Mouse (Mus musculus) stomach, postnatal 0 days (tissue): ENCODE measurements around the gene Sept9. TPM values are rescaled to one million over a fixed set of nuclear protein-coding genes. Genes with fewer than 3 reads are reported as not detected.

Experiments
- ATAC-seq: fragments of 200-750 bp; cut with Nextera tagmentation; 2 replicates; pipeline ENCODE4 v1.8.0; 2017; ENCODE audit not compliant: low FRiP score, low TSS enrichment
- DNase-seq: peaks from one replicate; pipeline ENCODE4 v3.0.0-alpha.2; 2016; ENCODE audit warnings: low spot score
- H3K27ac ChIP-seq: fragments of 300-500 bp; sonication (generic); replicated peaks from 2 replicates; pipeline ENCODE4 v1.5.1; 2014; ENCODE audit warnings: mild to moderate bottlenecking, control low read depth
- H3K27me3 ChIP-seq: fragments of 300-500 bp; sonication (generic); 2 replicates; pipeline ENCODE4 v1.6.1; 2014; ENCODE audit warnings: low read length; ENCODE audit not compliant: control insufficient read depth, insufficient read depth
- H3K36me3 ChIP-seq: fragments of 300-500 bp; sonication (generic); 2 replicates; pipeline ENCODE4 v1.6.1; 2014; ENCODE audit warnings: low read length, mixed read lengths; ENCODE audit not compliant: control insufficient read depth, insufficient read depth
- H3K4me1 ChIP-seq: fragments of 300-500 bp; sonication (generic); replicated peaks from 2 replicates; pipeline ENCODE4 v1.6.1; 2014; ENCODE audit warnings: antibody characterized with exemption; ENCODE audit not compliant: control insufficient read depth, insufficient read depth
- H3K4me2 ChIP-seq: fragments of 300-500 bp; sonication (generic); replicated peaks from 2 replicates; pipeline ENCODE4 v1.6.1; 2014; ENCODE audit warnings: low read depth, mild to moderate bottlenecking, control low read depth, moderate library complexity
- H3K4me3 ChIP-seq: fragments of 300-500 bp; sonication (generic); 2 replicates; pipeline ENCODE4 v1.5.1; 2014; ENCODE audit warnings: low read depth, low read length, control low read depth
- H3K9ac ChIP-seq: fragments of 300-500 bp; sonication (generic); 2 replicates; pipeline ENCODE4 v1.6.1; 2014; ENCODE audit warnings: mild to moderate bottlenecking, low read length, control low read depth, mixed read lengths
- H3K9me3 ChIP-seq: fragments of 300-500 bp; sonication (generic); 2 replicates; pipeline ENCODE4 v1.6.1; 2016; ENCODE audit warnings: low read length; ENCODE audit not compliant: control insufficient read depth
- CTCF ChIP-seq: IDR thresholded peaks from 2 replicates; pipeline ENCODE4 v1.5.1; 2016; ENCODE audit warnings: antibody characterized with exemption, low read depth, mild to moderate bottlenecking, moderate library complexity
- EP300 ChIP-seq: optimal IDR thresholded peaks from 2 replicates; pipeline ENCODE3; 2016; ENCODE audit warnings: antibody characterized with exemption
- WGBS: fragments of 180-500 bp; shearing (Covaris S2); extraction: QIAGEN DNeasy Blood & Tissue Kit; methylation state at CpG from one replicate; pipeline ENCODE4 v1.1.7; 2014; 5-methylcytosine and 5-hydroxymethylcytosine counted together
- polyA plus RNA-seq: library from polyadenylated mRNA; unstranded; fragments of >200 nt; fragmentation: Nextera tagmentation; extraction: Ambion mirVana; gene quantifications from 2 replicates; pipeline ENCODE4 v1.2.1, GENCODE M21; 2015

The Sept9 gene
- polyA plus RNA-seq, 1 experiment from 2014 or later = 42.9 TPM

DNA sequence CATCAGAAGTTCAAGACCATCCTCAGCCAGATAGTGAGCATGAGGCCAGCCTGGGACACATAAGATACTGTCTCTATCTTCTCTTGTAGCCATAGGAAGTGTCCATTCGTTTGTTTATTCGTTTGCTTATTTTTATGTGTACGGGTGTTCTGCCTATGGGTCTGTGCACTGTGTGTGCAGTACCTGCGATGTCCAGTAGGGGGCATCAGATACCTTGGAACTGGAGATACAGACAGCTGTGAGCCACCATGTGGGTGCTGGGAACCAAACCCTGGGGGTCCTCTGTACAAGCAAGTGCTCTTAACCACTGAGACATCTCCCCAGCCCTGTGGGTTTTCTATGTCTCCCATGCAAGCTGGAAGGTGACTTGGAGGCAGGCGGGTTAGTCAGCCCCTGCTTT, 19.6 kb upstream of the Sept9 start:
- 83% methylated on average over 5 of the region's 5 CpGs for WGBS
- Histone ChIP-seq H3K36me3 (no peaks in the 10 kb centered on the region), H3K4me1 (no peaks in the 10 kb centered on the region), H3K9ac (no peak overlapping the region), H3K27ac (no peak overlapping the region), H3K27me3 (no peaks in the 10 kb centered on the region), H3K4me2 (no peak overlapping the region), H3K9me3 (0 out of 2 replicates have a peak, but pooled peaks cover 2% of the 10 kb centered on the region), H3K4me3 (no peak overlapping the region)
- ATAC-seq (no peak), DNase-seq (no peak)
- TF ChIP-seq CTCF (peak; percentile 62), EP300 (no peak)

GRCm38 (mm10) chr11:117182808-117183207, 16.7 kb upstream of the Sept9 start:
- Histone ChIP-seq H3K27ac (no peak overlapping the region), H3K27me3 (no peaks in the 10 kb centered on the region), H3K9me3 (0 out of 2 replicates have a peak, but pooled peaks cover 2% of the 10 kb centered on the region), H3K4me2 (no peak overlapping the region), H3K36me3 (no peaks in the 10 kb centered on the region), H3K4me1 (no peaks in the 10 kb centered on the region), H3K4me3 (no peak overlapping the region), H3K9ac (no peak overlapping the region)
- DNase-seq = no peak
- ATAC-seq = no peak
- 90% methylated on average over 3 of the region's 3 CpGs for WGBS
- TF ChIP-seq CTCF (no peak), EP300 (no peak)

DNA sequence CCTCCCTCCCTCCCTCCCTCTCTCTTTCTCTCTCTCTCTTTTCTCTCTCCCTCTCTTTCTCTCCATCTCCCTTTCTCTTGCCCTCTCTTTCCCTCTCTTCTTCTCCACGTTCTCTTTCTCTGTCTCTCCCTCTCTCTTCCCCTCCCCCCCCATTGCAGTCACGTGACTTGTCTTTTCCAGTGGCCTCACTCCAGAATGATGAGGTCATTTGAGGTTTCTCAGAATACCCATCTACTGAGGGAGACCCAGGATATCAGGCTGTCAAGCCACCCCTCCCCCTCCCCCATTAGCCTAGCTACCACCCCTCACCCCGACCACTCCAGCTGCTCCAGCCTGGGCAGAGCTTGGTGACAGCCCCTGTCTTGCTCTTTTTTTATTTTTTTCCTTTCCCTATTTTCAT, 16.2 kb upstream of the Sept9 start:
- no peak for TF ChIP-seq CTCF
- no peak for TF ChIP-seq EP300
- DNase-seq = no peak
- WGBS = 73% methylated on average over 3 of the region's 3 CpGs
- no peak overlapping the region for H3K9ac ChIP-seq
- no peak overlapping the region for H3K27ac ChIP-seq
- no peaks in the 10 kb centered on the region for H3K36me3 ChIP-seq
- no peak overlapping the region for H3K4me2 ChIP-seq
- H3K9me3 ChIP-seq = 0 out of 2 replicates have a peak, but pooled peaks cover 2% of the 10 kb centered on the region
- no peaks in the 10 kb centered on the region for H3K4me1 ChIP-seq
- no peaks in the 10 kb centered on the region for H3K27me3 ChIP-seq
- no peak for ATAC-seq
- H3K4me3 ChIP-seq = no peak overlapping the region

GRCm38 (mm10) chr11:117183841-117184240, 15.6 kb upstream of the Sept9 start:
- peak; percentile 37 for TF ChIP-seq CTCF
- no peak for TF ChIP-seq EP300
- WGBS = 86% methylated on average over 5 of the region's 5 CpGs

GRCm38 (mm10) chr11:117185076-117185933, 14.2 kb upstream of the Sept9 start:
- TF ChIP-seq EP300 (no peak), CTCF (no peak)
- WGBS = 45% methylated on average over 21 of the region's 21 CpGs

More at GRCm38 (mm10) chr11:117183841-117184240, 15.6 kb upstream of the Sept9 start:
- DNase-seq (no peak), ATAC-seq (no peak)
- no peak overlapping the region for H3K9ac ChIP-seq
- no peak overlapping the region for H3K27ac ChIP-seq
- H3K36me3 ChIP-seq = no peaks in the 10 kb centered on the region
- H3K4me3 ChIP-seq = no peak overlapping the region
- no peaks in the 10 kb centered on the region for H3K27me3 ChIP-seq
- no peaks in the 10 kb centered on the region for H3K4me1 ChIP-seq
- 0 out of 2 replicates have a peak, but pooled peaks cover 2% of the 10 kb centered on the region for H3K9me3 ChIP-seq
- no peak overlapping the region for H3K4me2 ChIP-seq

GRCm38 (mm10) chr11:117191524-117191923, 7.9 kb upstream of the Sept9 start:
- Histone ChIP-seq H3K27ac (no peak overlapping the region), H3K9ac (no peak overlapping the region), H3K27me3 (no peaks in the 10 kb centered on the region), H3K4me2 (no peak overlapping the region), H3K9me3 (no peaks in the 10 kb centered on the region), H3K36me3 (no peaks in the 10 kb centered on the region), H3K4me1 (no peaks in the 10 kb centered on the region), H3K4me3 (no peak overlapping the region)
- no peak for TF ChIP-seq EP300
- TF ChIP-seq CTCF = no peak
- WGBS = 54% methylated on average over 5 of the region's 5 CpGs
- DNase-seq (no peak), ATAC-seq (no peak)

More at GRCm38 (mm10) chr11:117185076-117185933, 14.2 kb upstream of the Sept9 start:
- no peaks in the 10 kb centered on the region for H3K4me1 ChIP-seq
- H3K27ac ChIP-seq = no peak overlapping the region
- no peaks in the 10 kb centered on the region for H3K27me3 ChIP-seq
- H3K4me3 ChIP-seq = no peak overlapping the region
- H3K4me2 ChIP-seq = no peak overlapping the region
- ATAC-seq = peak; percentile 47; the same call in 1 of the 2 replicates
- no peak for DNase-seq
- 0 out of 2 replicates have a peak overlapping the region, but pooled peaks have one; percentile 18 for H3K9ac ChIP-seq
- H3K36me3 ChIP-seq = no peaks in the 10 kb centered on the region
- 0 out of 2 replicates have a peak, but pooled peaks cover 2% of the 10 kb centered on the region for H3K9me3 ChIP-seq
